Mouse (Mus musculus) T-helper 17 cell (primary cell): ENCODE measurements at regions not wholly inside any gene's neighbourhood (a gene's known extent, or its start where the extent isn't known, plus 50 kb on each side); places are given as distances from the start of the nearest gene placed in this dataset.
"Not testable (repeated sequence)": the region's sequence is repeated elsewhere in the genome, so short reads cannot be mapped to it uniquely, and the experiment has no call there.

ENCODE experiments used
- in situ Hi-C, 2 experiments: fragments of 300-600 bp; cut with MboI, MseI; formaldehyde crosslinking; loops; 1 replicate in 1 of 2; 2 replicates in 1 of 2; pipeline ENCODE4 v1.15.1; 2025; ENCODE audit warnings: high pct_unique_total_duplicates in 2 of 2

GRCm38 (mm10) chr9:5709480-5709879 is 364.2 kb downstream of the Casp12 start:
- in situ Hi-C loops = no loop called here

DNA sequence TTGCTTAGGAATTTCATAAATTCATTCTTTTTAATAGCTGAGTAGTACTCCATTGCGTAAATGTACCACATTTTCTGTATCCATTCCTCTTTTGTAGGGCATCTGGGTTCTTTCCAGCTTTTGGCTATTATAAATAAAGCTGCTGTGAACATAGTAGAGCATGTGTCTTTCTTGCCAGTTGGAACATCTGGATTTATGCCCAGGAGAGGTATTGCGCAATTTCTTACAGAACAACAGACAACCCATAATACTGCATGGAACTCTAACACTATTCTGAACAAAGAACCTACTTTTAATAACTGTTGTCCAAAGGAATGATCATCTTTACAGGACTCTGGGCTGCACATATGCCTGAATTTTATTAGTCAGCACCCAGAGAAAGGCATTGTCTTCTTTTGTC is 373.4 kb downstream of the Casp12 start:
- in situ Hi-C loops = not testable (repeated sequence)

DNA sequence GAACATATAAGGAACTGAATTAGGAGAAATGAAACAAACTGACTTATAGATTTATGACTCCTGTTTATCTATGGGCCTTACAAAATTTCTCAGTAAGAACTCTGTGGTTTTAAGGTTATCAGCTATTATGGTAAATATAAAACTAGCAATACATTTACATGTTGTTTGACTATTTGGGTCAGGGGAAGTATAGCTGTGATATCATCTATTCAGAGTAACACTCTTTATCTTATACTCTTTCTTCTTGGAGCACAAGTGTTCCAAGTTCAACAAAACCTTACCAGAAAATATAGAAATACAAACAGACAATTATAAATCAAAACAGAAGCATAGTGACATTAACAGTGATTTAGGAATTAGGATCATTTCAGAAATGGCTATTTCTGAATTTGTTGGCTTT is 383.6 kb downstream of the Casp12 start:
- in situ Hi-C loops = no loop called here

- in situ Hi-C loops = no loop called here
These were observed 407.6 kb downstream of the Casp12 start for GRCm38 (mm10) chr9:5752686-5753301.

GRCm38 (mm10) chr9:5753785-5754184 is 408.6 kb downstream of the Casp12 start:
- in situ Hi-C loops = no loop called here

DNA sequence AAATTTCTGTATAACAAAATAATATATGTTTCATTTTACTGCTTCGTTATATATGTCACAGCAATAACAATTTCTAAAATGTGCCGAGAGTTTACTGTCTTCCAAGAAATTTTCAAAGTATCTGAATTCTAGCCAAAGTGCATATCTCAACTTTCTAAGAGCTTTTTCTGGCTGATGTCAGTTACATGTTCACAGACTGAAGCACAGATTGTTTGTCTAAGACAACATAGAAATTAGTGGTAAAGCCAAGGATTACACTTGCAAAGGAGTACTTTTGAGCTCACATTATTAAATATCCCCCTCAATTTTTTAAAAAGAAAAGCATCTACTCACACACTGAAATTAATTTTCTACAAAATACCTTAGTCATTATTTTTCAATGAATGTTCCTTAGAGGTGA is 407.2 kb upstream of the Pdgfd start:
- in situ Hi-C loops = no loop called here

DNA sequence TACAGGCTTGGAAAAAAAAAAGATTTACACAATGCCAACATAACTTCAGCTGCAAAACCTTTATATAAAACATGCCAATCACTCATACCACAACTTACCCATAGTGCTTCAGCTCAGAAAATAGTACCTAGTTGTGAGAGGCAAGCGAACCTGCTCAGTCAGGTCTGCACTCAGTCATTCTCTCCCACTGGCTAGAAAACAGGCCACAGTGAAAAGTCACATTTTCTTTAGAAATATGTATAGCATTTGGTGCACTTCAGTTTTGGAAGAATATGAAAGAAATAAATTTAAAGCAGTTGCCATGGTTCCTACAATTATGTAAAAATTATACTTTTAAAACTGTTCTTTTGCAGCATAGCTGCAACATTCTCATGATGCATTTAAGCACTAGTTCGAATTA is 398.5 kb upstream of the Pdgfd start:
- in situ Hi-C loops = no loop called here

GRCm38 (mm10) chr9:5771158-5771557 is 397.2 kb upstream of the Pdgfd start:
- in situ Hi-C loops = no loop called here
